Mouse (Mus musculus) cerebellum, adult 2 months (tissue): ENCODE measurements around the gene Zdhhc8. TPM values are rescaled to one million over a fixed set of nuclear protein-coding genes. Genes with fewer than 3 reads are reported as not detected.

Source experiments
- DNase-seq, 2 experiments: peaks; one replicate each; pipeline ENCODE4 v3.0.0; 2021
- H3K27ac ChIP-seq: fragments of 200-500 bp; 2 replicates; pipeline ENCODE4 v1.5.1; 2012; ENCODE audit warnings: low read length, control low read depth, inconsistent platforms; ENCODE audit not compliant: insufficient read depth
- H3K27me3 ChIP-seq: fragments of 200-500 bp; 2 replicates; pipeline ENCODE4 v1.6.1; 2012; ENCODE audit warnings: inconsistent platforms, mild to moderate bottlenecking, low read length, moderate library complexity; ENCODE audit not compliant: control insufficient read depth, insufficient read depth
- H3K4me1 ChIP-seq: fragments of 200-500 bp; 2 replicates; pipeline ENCODE4 v1.6.1; 2011; ENCODE audit warnings: low read length; ENCODE audit not compliant: control insufficient read depth, insufficient read depth
- H3K4me3 ChIP-seq: fragments of 200-500 bp; replicated peaks from 2 replicates; pipeline ENCODE3; 2011; ENCODE audit warnings: mild to moderate bottlenecking, low read depth, low read length, control low read depth; ENCODE audit not compliant: insufficient read depth
- CTCF ChIP-seq: fragments of 200-500 bp; IDR thresholded peaks from 2 replicates; pipeline ENCODE4 v1.5.1; 2011; ENCODE audit warnings: low read depth, mild to moderate bottlenecking, control low read depth, low read length, moderate library complexity, borderline replicate concordance; ENCODE audit not compliant: insufficient read depth
- POLR2A ChIP-seq: fragments of 200-500 bp; IDR thresholded peaks from 2 replicates; pipeline ENCODE4 v1.6.1; 2011; ENCODE audit warnings: low read length, control low read depth, borderline replicate concordance; ENCODE audit not compliant: insufficient read depth
- WGBS: fragments of 180-500 bp; shearing (Covaris S2); methylation state at CpG from one replicate; pipeline ENCODE4 v1.1.7; 2018; 5-methylcytosine and 5-hydroxymethylcytosine counted together
- polyA plus RNA-seq: library from polyadenylated mRNA; depleted of rRNA; stranded (reverse); fragments of >200 nt; gene quantifications from 2 replicates; pipeline ENCODE4 v1.2.3, GENCODE M21; 2012

The Zdhhc8 gene
- polyA plus RNA-seq, 1 experiment: 74.0 TPM

DNA sequence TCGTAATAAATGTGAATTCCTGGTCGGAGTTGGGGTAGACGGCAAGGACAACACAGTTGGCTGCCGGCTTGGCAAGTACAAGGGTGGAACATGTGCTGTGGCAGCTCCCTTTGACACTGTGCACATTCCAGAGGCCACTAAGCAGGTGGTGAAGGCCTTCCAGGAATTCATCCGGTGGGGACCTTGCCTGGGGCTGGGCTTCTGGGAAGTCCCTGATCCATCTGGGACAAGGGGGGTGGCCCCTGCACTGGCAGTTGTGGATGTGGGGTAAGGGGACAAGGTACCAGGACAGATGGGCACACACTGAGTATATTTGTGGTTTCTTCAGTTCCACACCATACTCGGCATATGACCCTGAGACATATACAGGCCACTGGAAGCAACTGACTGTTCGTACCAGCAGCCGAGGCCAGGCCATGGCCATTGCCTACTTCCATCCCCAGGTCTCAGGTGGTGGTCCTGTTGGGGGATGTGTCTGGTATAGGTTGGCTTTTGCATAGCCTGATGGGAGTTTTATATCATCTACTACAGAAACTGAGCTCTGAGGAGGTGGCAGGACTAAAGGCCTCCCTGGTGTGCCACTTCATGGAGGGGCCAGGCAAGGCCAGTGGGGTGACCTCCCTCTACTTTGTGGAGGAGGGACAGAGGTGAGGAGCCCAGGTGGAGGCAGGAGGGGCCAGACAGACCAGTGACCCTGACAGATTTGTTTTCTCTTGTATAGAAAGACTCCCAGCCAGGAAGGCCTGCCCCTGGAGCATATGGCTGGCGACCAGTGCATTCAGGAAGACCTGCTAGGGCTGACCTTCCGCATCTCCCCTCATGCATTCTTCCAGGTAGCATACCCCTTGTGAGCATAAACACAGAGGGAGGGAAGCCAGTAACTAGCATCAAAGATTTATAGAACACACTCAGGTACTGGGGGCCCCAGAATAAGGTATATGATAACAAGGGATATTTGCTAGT lies 16.2 kb upstream of the Zdhhc8 start:
- no peak overlapping the region for H3K27ac ChIP-seq
- H3K27me3 ChIP-seq: no peaks in the 10 kb centered on the region
- TF ChIP-seq CTCF: no peak
- no peak for TF ChIP-seq POLR2A
- no peak overlapping the region for H3K4me3 ChIP-seq
- DNase-seq: no peak
- WGBS: 38% methylated on average over 10 of the region's 10 CpGs
- H3K4me1 ChIP-seq: peaks cover 7% of the 10 kb centered on the region

DNA sequence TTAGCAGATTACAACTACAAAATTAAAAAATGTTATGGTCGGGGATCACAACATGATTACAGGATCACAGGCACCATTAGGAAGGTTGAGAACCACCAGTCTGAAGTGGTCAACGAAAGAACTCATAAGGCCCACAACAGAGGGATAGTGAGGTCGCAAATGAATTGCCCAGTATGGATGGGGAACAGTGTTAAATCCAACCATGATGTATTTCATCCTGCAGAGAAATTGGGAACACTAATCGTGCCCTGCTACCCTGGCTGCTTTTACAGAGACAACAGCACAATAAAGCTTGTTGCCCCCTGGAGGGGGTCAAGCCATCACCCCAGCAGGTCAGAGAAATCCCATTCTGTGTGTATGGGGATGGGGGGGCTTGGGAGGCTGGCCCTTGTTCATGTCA lies 15.3 kb upstream of the Zdhhc8 start:
- WGBS: 35% methylated on average over 4 of the region's 4 CpGs
- Histone ChIP-seq H3K27ac (no peak overlapping the region), H3K4me3 (no peak overlapping the region)

DNA sequence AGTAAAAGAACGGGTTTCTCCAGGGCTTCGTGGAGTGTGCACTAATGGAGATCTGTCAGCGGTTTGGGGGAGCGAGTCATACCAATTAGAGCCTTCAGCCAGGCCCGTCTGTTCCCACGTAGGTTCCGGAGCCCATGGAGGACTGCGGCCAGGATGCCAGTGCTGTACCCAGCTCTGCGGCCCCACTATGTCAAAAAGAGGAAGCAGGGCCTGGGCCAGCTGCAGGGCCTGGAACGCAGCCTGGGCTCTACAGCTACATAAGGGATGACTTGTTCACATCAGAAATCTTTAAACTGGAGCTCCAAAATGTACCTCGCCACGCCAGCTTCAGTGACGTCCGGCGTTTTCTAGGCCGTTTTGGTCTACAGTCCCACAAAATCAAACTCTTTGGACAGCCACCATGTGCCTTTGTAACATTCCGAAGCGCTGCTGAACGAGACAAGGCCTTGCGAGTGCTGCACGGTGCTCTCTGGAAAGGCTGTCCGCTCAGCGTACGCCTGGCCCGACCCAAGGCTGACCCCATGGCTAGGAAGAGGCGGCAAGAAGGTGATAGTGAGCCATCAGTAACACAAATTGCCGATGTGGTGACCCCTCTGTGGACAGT lies 14.5 kb upstream of the Zdhhc8 start:
- H3K4me1 ChIP-seq: peaks cover 7% of the 10 kb centered on the region
- H3K27me3 ChIP-seq: no peaks in the 10 kb centered on the region
- peak overlapping the region; percentile 62; the same call in 1 of the 2 replicates for H3K27ac ChIP-seq
- no peak for TF ChIP-seq POLR2A
- WGBS: 1% methylated on average over 27 of the region's 27 CpGs
- peak overlapping the region; percentile 85 for H3K4me3 ChIP-seq
- peak; percentile 61 to 64 for DNase-seq

More for the DNA sequence above, 15.3 kb upstream of the Zdhhc8 start:
- no peak for DNase-seq
- no peak for TF ChIP-seq POLR2A
- TF ChIP-seq CTCF: no peak
- Histone ChIP-seq H3K27me3 (no peaks in the 10 kb centered on the region), H3K4me1 (peaks cover 7% of the 10 kb centered on the region)

DNA sequence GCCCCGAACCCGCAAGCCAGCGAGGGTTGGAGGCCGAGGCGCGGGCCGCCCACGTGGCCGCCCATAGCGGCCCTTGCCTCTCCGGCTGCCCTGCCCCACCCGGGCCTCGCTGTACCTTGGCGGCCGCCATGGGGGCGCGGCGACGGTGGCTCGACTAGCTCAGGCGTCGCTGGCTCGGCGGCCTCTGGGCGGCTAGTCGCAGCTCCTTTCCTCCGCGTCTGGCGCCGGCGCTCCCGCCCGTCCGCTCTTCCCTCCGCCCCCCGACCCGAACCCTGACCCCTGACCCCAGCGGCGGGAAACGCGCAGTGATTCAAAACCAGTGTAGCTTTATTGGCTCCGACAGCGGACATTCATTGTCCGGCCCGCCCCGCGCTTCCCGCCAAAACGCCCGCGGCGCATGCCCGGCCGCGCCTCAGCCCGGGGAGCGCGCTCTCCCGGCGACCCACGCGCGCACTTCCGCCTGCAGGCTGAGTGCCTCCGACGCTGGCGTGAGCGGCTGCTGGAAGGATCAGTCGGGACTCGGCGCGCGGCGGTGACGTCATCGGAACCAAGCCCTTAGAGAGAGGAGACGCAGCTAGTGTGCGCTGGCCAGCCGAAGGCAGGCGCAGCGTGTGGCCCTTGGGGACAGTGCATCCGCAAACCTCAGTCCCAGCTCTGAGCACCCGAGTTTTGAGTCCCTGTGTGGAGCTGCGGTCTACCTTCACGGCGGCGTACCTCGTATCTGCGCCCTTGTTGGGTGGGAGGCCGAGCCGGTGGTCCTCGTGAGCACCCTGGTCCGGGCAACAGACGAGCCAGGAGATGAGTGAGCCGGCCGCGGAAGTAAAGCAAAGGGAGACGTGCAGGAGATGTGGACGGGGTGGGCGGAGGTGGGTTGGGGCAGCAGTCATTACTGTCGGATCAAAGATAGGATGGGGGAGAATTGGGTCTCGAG lies 13.8 kb upstream of the Zdhhc8 start, which contains the start of the genes Trmt2a and Ranbp1:
TSS of gene Trmt2a (plus strand) at position 247 of the 931 bp plus-strand sequence.
TSS of gene Ranbp1 (minus strand) at position 300 of the 931 bp plus-strand sequence.
- peaks cover 7% of the 10 kb centered on the region for H3K4me1 ChIP-seq
- no peaks in the 10 kb centered on the region for H3K27me3 ChIP-seq
- peak within 1 kb of the TSS; percentile 62 for H3K27ac ChIP-seq
- peak within 1 kb of the TSS; percentile 85 for H3K4me3 ChIP-seq
- DNase-seq: peak; percentile 97 to 99
- under 1% methylated on average over 101 of the region's 102 CpGs for WGBS
- TF ChIP-seq CTCF: no peak
- peak; percentile 81 for TF ChIP-seq POLR2A

DNA sequence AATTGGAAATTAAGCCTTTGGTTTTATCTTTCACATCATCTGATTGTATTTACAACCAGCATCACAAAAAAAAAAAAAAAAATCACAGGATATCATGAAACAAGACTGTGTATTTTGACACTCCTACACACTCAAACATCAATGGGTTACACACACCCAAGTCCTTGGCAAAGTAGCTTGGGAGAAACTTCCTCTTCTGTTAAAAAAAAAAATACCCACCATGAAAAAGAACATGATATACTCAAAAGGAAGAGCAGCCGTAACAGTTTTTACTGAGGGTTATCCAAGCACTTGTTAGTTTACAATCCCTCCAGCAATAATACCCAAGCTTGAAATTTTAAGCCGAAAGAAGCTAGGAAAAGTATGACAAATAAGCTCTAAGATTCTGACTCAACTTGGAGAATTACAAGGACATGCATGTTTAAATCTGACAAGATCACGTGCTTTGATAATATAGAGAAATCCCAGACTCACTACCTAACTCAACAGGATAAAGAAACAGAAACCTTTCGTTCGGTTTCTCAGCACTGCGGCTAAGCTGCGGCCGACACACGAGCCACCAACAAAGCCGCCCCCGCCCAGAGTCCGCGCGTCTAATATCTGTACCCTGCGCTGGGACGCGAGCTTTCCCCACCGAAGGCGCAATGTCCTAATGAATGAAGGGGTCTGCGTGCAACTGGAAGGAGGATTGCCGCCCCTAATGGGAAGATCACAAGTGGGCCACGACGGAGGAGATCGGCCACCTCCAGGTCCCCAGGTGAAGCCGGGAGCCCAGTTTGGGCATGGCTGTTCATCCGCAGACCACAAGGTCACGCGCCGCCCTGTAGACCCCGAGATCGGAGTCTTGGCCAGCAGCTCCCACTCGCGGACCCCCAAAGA lies 12.8 kb upstream of the Zdhhc8 start:
- WGBS: under 1% methylated on average over 33 of the region's 33 CpGs
- no peak for DNase-seq

DNA sequence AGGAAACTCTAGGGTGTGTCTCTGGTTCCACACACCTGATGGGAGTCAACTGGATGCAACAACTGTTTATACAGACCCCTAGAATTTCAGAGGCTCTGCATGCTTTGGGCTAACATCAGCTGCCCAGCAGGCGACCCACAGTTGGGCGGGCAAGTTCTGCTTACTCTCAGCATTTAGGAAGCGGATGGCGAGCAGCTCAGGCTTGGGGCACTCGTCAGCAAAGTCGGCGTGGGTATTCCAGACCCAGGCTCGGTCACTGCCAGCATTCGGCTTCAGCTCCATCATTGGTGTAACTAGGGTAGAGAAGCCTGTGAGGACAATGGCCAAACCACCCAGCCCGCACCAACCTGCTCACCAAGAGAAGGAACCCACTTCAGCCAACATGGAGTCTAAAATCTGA lies 6.6 kb upstream of the Zdhhc8 start:
- WGBS: 83% methylated on average over 10 of the region's 10 CpGs
- no peak for DNase-seq
- Histone ChIP-seq H3K27me3 (no peaks in the 10 kb centered on the region), H3K4me3 (no peak overlapping the region), H3K4me1 (peaks cover under 1% of the 10 kb centered on the region; the same call in 1 of the 2 replicates), H3K27ac (no peak overlapping the region)
- no peak for TF ChIP-seq CTCF
- no peak for TF ChIP-seq POLR2A

More for the DNA sequence above, 12.8 kb upstream of the Zdhhc8 start:
- TF ChIP-seq CTCF (no peak), POLR2A (no peak)
- H3K27me3 ChIP-seq: no peaks in the 10 kb centered on the region
- H3K27ac ChIP-seq: peak overlapping the region; percentile 24; the same call in 1 of the 2 replicates
- peaks cover 7% of the 10 kb centered on the region for H3K4me1 ChIP-seq
- peak overlapping the region; percentile 85 for H3K4me3 ChIP-seq
